Mouse (Mus musculus) liver, embryonic 13.5 days (tissue): ENCODE results near the gene Tgfbi. TPM values are rescaled to one million over a fixed set of nuclear protein-coding genes. Genes with fewer than 3 reads are reported as not detected.

ENCODE experiments used
- ATAC-seq: fragments of 200-750 bp; cut with Nextera tagmentation; 2 replicates; pipeline ENCODE4 v1.8.0; 2017; ENCODE audit warnings: low read depth, mild to moderate bottlenecking, moderate number of reproducible peaks, moderate library complexity
- DNase-seq: peaks from one replicate; pipeline ENCODE4 v3.0.0; 2022
- H3K27ac ChIP-seq: fragments of 300-500 bp; sonication (generic); 2 replicates; pipeline ENCODE4 v1.5.1; 2015; ENCODE audit warnings: moderate library complexity, mild to moderate bottlenecking, inconsistent platforms
- H3K27me3 ChIP-seq: fragments of 300-500 bp; sonication (generic); 2 replicates; pipeline ENCODE4 v1.6.1; 2015; ENCODE audit warnings: mild to moderate bottlenecking, inconsistent platforms
- H3K36me3 ChIP-seq: fragments of 300-500 bp; sonication (generic); 2 replicates; pipeline ENCODE4 v1.6.1; 2015; ENCODE audit warnings: mild to moderate bottlenecking, inconsistent platforms
- H3K4me1 ChIP-seq: fragments of 300-500 bp; sonication (generic); replicated peaks from 2 replicates; pipeline ENCODE4 v1.6.1; 2015; ENCODE audit warnings: inconsistent platforms
- H3K4me2 ChIP-seq: fragments of 300-500 bp; sonication (generic); 2 replicates; pipeline ENCODE4 v1.6.1; 2015; ENCODE audit warnings: inconsistent platforms, mild to moderate bottlenecking, moderate library complexity
- H3K4me3 ChIP-seq: fragments of 300-500 bp; sonication (generic); replicated peaks from 2 replicates; pipeline ENCODE4 v1.5.1; 2015; ENCODE audit warnings: mild to moderate bottlenecking, inconsistent platforms
- H3K9ac ChIP-seq: fragments of 300-500 bp; sonication (generic); 2 replicates; pipeline ENCODE4 v1.6.1; 2015; ENCODE audit warnings: mild to moderate bottlenecking, inconsistent platforms
- H3K9me3 ChIP-seq: fragments of 300-500 bp; sonication (generic); replicated peaks from 2 replicates; pipeline ENCODE4 v1.6.1; 2016; ENCODE audit warnings: inconsistent platforms
- WGBS: fragments of 180-500 bp; shearing (Covaris S2); methylation state at CpG from one replicate; pipeline ENCODE4 v1.1.7; 2015; ENCODE audit not compliant: insufficient replicate concordance; 5-methylcytosine and 5-hydroxymethylcytosine counted together
- polyA plus RNA-seq: library from polyadenylated mRNA; unstranded; fragments of >200 nt; fragmentation: Nextera tagmentation; extraction: Ambion mirVana; gene quantifications from 2 replicates; pipeline ENCODE4 v1.2.1, GENCODE M21; 2015

The Tgfbi gene
- polyA plus RNA-seq, 1 experiment from 2014 or later: 9.7 TPM

DNA sequence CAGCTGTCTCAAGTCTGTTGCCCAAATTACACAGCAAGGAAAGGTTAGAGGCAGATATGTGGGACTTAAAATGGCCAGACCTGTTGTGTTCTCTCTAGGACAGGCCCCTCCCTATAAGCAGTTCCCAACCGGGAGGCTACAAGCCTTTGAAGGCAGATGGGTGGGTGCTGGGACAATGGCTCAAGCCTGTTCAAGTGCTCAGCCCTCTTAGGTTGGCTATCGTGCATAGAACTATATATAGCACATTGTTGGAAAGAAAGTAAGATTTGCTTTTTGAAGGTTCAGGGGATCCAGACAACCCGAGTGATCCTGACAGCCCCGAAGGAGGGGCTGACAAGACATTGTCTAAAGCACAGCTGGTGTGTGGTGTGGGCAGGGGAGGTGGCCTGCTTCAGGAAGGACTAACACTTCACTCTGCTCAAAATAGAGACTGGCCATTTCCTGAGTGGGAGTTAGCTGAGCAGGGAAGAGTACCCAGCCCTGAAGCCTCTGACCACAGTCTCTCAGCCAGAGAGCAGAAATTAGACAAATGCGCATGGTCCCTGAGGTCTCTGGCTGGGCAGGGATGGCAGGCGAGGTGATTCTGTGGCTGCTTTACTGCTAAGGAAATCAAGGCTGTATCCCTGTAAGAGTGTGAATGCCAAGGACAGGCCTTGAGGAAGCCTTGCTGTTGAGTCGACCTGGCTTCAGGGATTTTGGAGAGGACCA, 52.7 kb downstream of the Tgfbi start:
- H3K9ac ChIP-seq: no peak overlapping the region
- ATAC-seq (no peak), DNase-seq (no peak)
- no peaks in the 10 kb centered on the region for H3K27me3 ChIP-seq
- H3K27ac ChIP-seq: no peak overlapping the region
- H3K4me3 ChIP-seq: no peak overlapping the region
- H3K36me3 ChIP-seq: no peaks in the 10 kb centered on the region
- 26% methylated on average over 7 of the region's 7 CpGs for WGBS
- no peaks in the 10 kb centered on the region for H3K9me3 ChIP-seq
- no peaks in the 10 kb centered on the region for H3K4me1 ChIP-seq
- no peak overlapping the region for H3K4me2 ChIP-seq

DNA sequence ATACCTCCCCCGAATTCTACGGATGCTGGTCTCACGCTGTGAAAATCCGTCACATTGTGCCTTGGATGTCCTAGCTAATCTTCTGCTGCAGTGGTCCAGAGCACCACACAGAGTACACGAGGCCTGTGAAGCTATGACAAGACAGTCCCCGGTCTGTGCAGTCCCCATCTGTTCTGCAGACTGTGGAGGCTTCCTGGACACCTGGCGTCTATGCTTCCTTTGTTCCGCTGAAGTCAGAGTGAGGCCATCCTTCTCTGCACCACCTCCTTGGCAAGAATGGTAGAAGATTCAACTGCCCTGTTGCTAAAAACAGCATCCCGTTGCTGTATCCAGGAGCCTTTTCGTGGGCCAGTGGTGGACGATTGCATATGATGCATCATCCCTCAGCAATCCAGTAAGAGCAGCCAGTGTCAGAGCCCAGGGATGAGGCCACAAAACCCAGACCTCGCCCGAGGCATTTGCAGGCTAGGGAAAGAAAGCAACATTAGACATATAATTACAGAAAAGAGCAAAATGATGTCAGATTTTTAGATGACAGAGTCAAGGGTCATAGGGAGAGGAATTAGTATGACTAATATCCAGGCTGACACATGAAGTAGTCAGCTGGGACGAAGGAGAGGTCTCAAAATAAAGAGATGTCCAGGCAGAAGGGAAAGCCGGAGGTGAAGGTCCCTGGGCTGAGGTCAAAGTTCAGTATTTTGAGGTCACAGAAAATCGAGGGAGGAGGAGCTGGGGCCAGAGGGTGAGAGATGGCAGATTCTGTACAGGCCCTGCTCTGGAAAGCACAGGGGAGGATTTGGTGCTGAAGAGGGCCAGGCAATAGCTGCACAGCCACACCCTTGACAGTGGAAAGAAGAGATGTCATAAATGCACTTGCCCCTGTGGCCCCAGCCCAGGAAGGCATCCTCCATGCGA, 55.2 kb downstream of the Tgfbi start:
- WGBS: 59% methylated on average over 17 of the region's 17 CpGs
- H3K4me1 ChIP-seq: no peaks in the 10 kb centered on the region
- H3K4me3 ChIP-seq: no peak overlapping the region
- no peaks in the 10 kb centered on the region for H3K36me3 ChIP-seq
- ATAC-seq (no peak), DNase-seq (no peak)
- no peak overlapping the region for H3K9ac ChIP-seq
- no peak overlapping the region for H3K27ac ChIP-seq
- no peaks in the 10 kb centered on the region for H3K27me3 ChIP-seq
- H3K9me3 ChIP-seq: no peaks in the 10 kb centered on the region
- no peak overlapping the region for H3K4me2 ChIP-seq

DNA sequence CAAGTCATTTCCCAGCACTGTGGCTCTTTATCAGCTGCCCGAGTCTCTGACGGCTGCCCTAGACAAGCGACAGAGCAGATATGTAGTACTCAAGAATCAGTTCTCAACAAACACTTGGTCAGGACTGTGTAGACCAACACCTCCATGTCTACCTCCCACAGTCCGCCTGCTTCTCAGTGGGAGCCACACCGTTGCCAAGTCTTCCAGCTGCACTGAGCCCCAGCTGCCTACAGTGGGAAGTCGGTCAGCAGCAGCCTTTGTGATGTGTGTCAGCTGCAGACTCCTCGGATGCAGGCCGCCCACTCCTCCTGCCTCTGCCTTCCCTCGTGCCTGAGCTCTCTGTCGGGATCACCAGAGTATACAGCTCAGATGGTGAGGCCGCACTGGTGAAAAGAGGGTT, 61.9 kb downstream of the Tgfbi start:
- DNase-seq (no peak), ATAC-seq (no peak)
- no peaks in the 10 kb centered on the region for H3K9me3 ChIP-seq
- no peaks in the 10 kb centered on the region; the same call in 1 of the 2 replicates for H3K4me1 ChIP-seq
- H3K36me3 ChIP-seq: no peaks in the 10 kb centered on the region
- H3K4me3 ChIP-seq: no peak overlapping the region
- no peak overlapping the region for H3K4me2 ChIP-seq
- no peak overlapping the region for H3K9ac ChIP-seq
- H3K27ac ChIP-seq: no peak overlapping the region
- WGBS: 58% methylated on average over 11 of the region's 11 CpGs
- H3K27me3 ChIP-seq: no peaks in the 10 kb centered on the region

DNA sequence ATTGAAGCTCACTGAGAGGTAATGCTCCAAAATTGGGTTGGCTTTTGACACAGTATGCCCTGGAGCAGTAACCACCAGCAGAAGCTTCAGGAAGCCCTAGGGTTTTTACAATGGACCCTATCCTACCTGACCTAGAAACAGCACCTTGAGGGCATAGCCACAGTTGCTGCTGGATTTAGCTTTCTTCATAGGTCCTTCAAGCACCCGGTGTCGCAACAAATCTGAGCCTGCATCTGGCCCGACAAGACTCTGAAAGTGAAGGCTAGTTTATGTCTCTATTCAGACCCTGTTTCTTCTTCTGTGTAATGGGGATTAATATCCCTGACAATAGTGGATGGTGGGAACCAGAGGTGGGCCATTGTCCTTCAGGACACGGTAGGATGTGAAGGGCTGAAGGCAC, 68.4 kb downstream of the Tgfbi start:
- ATAC-seq (no peak), DNase-seq (no peak)
- H3K27me3 ChIP-seq: no peaks in the 10 kb centered on the region
- H3K4me1 ChIP-seq: peaks cover 4% of the 10 kb centered on the region; the same call in 1 of the 2 replicates
- H3K4me2 ChIP-seq: no peak overlapping the region
- no peaks in the 10 kb centered on the region for H3K36me3 ChIP-seq
- 60% methylated on average over 4 of the region's 4 CpGs for WGBS
- H3K4me3 ChIP-seq: no peak overlapping the region
- no peak overlapping the region for H3K27ac ChIP-seq
- no peaks in the 10 kb centered on the region for H3K9me3 ChIP-seq
- H3K9ac ChIP-seq: no peak overlapping the region

DNA sequence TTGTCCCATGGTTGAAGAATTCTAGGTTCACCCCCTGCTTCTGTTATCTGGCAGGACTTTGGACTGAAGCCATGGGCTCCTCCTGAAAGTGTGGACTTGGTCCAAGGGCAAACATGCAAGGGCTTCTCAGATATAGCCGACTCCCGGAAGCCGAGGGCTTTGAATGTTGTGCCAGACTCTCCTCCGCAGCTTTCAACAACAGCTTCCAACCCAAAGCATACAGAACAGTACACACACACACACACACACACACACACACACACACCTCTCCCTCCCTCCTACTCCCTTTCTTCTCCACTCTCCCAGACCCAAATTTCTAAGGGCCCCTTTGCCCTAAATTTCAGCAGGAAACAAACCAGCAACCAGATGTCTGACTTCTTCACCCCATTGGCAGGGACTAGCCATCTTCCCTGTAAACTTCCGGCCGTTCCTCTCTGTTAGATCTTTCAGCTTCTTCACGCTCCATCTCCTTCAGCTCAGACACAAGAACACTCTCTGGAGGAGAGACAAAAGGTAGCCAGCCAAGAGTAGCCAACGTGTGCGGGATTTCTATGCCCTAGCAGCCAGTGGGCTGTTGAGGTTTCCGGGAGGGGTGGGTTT, 69.0 kb downstream of the Tgfbi start:
- H3K36me3 ChIP-seq: no peaks in the 10 kb centered on the region
- ATAC-seq (no peak), DNase-seq (no peak)
- H3K4me2 ChIP-seq: no peak overlapping the region
- no peak overlapping the region for H3K9ac ChIP-seq
- H3K4me3 ChIP-seq: no peak overlapping the region
- no peaks in the 10 kb centered on the region for H3K9me3 ChIP-seq
- no peak overlapping the region for H3K27ac ChIP-seq
- H3K27me3 ChIP-seq: no peaks in the 10 kb centered on the region
- peaks cover 4% of the 10 kb centered on the region; the same call in 1 of the 2 replicates for H3K4me1 ChIP-seq
- WGBS: 43% methylated on average over 10 of the region's 10 CpGs

DNA sequence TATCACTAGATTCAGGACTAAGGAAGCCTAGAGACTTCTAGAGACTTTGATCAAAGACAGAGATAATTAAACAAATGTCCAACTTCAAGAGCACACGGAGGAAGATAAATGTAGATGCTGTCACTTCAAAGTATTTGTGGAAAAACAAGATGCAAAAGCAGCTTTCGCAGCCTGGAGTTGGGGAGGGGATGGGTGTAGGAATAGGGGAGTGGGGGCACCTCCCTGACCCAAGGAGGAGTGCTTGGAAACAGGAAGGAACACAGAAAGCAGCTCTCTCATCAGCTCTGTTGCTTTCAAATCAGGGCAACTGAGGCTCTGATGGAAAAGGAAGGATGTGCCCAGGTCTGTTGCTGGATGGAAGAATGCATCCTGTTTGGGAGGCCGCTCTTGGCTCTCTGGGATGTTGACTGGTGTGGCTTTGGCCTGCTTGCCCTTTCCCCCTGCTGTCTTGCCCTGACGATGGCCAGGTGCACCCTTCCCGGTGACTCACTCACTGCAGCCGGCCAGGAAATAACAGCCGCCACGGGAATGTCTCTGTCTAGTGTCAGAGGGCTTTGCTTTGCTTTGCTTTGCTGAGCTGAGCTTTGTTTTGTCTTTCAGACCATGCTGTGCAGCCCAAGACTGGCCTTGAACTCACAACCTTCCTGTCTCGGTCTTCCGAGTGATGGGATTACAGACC, 69.6 kb downstream of the Tgfbi start:
- Histone ChIP-seq H3K9ac (no peak overlapping the region), H3K4me3 (no peak overlapping the region), H3K36me3 (no peaks in the 10 kb centered on the region), H3K27me3 (no peaks in the 10 kb centered on the region), H3K4me2 (no peak overlapping the region), H3K27ac (0 out of 2 replicates have a peak overlapping the region, but pooled peaks have one; percentile 21), H3K4me1 (peaks cover 4% of the 10 kb centered on the region; the same call in 1 of the 2 replicates), H3K9me3 (no peaks in the 10 kb centered on the region)
- 41% methylated on average over 10 of the region's 10 CpGs for WGBS
- no peak for ATAC-seq
- DNase-seq: no peak

DNA sequence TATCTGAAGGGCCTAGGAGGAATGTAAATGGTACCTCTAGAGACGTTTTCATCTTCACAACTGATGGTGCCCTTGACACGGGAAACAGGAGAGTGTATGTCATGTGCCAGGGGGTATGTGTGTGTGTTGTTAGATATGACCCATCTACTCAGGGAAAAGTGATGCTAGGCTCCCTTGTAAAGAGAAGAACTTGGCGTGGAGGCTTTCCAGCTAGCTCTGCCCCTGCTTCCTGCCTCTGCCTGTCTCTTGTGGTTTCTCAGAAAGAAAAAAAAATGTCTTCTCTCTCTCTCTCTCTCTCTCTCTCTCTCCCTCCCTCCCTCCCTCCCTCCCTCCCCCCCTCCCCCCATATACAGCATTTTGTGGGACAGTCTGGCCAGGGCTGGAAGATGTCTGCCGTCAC, 72.6 kb downstream of the Tgfbi start:
- Histone ChIP-seq H3K27ac (no peak overlapping the region), H3K36me3 (no peaks in the 10 kb centered on the region), H3K4me1 (0 out of 2 replicates have a peak, but pooled peaks cover 4% of the 10 kb centered on the region), H3K4me3 (no peak overlapping the region), H3K4me2 (no peak overlapping the region), H3K9me3 (no peaks in the 10 kb centered on the region), H3K9ac (no peak overlapping the region), H3K27me3 (no peaks in the 10 kb centered on the region)
- DNase-seq (no peak), ATAC-seq (no peak)
- WGBS: 39% methylated on average over 4 of the region's 4 CpGs

DNA sequence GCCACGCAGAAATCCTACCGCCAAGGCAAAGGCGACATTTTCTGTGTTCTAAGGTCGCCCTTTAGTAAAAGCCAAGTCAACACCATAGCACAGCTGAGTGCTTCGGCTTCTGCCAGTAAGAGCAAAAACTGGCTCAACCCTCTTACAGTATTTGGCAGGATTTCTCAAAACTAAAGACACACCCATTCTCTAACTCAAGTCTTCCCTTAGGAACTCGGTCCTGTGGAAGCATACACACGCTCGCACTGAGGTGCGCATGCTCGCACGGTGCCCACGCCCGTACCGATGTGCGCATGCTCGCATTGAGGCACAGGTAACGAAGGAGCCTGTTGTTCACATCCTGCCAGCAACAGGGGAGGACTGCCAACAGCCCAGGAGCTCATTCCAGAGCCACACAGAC, 73.0 kb downstream of the Tgfbi start:
- DNase-seq (no peak), ATAC-seq (no peak)
- Histone ChIP-seq H3K36me3 (no peaks in the 10 kb centered on the region), H3K4me3 (no peak overlapping the region), H3K27ac (no peak overlapping the region), H3K4me1 (0 out of 2 replicates have a peak, but pooled peaks cover 4% of the 10 kb centered on the region), H3K27me3 (no peaks in the 10 kb centered on the region), H3K9ac (no peak overlapping the region), H3K9me3 (no peaks in the 10 kb centered on the region), H3K4me2 (no peak overlapping the region)
- 72% methylated on average over 17 of the region's 17 CpGs for WGBS

DNA sequence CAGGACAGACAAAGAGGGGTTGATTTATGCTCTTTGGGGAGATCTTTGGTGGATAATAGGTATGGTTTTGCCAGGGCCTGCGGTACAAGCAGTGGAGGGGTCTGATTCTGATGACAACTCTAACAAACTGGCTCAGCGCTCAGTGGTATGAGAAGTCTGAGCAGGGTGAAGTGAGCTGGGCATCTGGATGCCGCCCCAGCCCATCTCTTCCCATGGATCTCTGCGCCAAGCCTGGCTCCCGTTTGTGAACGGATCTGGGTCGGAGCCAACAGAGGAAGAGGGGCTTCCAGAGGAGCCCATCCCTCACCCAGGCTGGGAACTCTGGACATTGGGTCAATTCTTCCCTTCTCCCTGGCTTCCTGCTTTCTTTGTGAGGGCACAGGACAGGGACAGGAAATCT, 74.0 kb downstream of the Tgfbi start:
- Histone ChIP-seq H3K27me3 (no peaks in the 10 kb centered on the region), H3K27ac (no peak overlapping the region), H3K4me2 (no peak overlapping the region), H3K9me3 (no peaks in the 10 kb centered on the region), H3K4me3 (no peak overlapping the region), H3K9ac (no peak overlapping the region), H3K36me3 (no peaks in the 10 kb centered on the region), H3K4me1 (0 out of 2 replicates have a peak, but pooled peaks cover 4% of the 10 kb centered on the region)
- DNase-seq (no peak), ATAC-seq (no peak)
- WGBS: 51% methylated on average over 7 of the region's 7 CpGs
